Mouse (Mus musculus): ENCODE measurements around the gene Eml6.

GRCm38 (mm10) chr11:29744760-29745430 is 280.9 kb downstream of the Eml6 start:
- no peak for TF ChIP-seq GATA1 (IDR thresholded peaks at IDR 0.05; ENCODE audit: low read length)
- no peak for TF ChIP-seq TAL1 (IDR thresholded peaks at IDR 0.05; ENCODE audit: low read length)
